Mouse (Mus musculus) liver, embryonic 14.5 days (tissue): Measurements from ENCODE around the gene Iqcf3. TPM values are rescaled to one million over a fixed set of nuclear protein-coding genes. Genes with fewer than 3 reads are reported as not detected.

ENCODE experiments used
- ATAC-seq: fragments of 200-750 bp; cut with Nextera tagmentation; 2 replicates; pipeline ENCODE4 v1.8.0; 2017; ENCODE audit warnings: moderate number of reproducible peaks, mild to moderate bottlenecking, moderate library complexity; ENCODE audit not compliant: insufficient read depth
- DNase-seq, 3 experiments: peaks; one replicate each; pipeline ENCODE4 v3.0.0-alpha.2; 2012 to 2013; ENCODE audit warnings: low read depth in 3 of 3, low spot score in 3 of 3
- H3K27ac ChIP-seq: fragments of 300-500 bp; sonication (generic); 2 replicates; pipeline ENCODE4 v1.5.1; 2014; ENCODE audit warnings: moderate library complexity, mild to moderate bottlenecking, control low read depth, inconsistent platforms
- H3K27me3 ChIP-seq: fragments of 300-500 bp; sonication (generic); 2 replicates; pipeline ENCODE4 v1.6.1; 2014; ENCODE audit warnings: mild to moderate bottlenecking, low read length, moderate library complexity; ENCODE audit not compliant: control insufficient read depth, insufficient read depth
- H3K36me3 ChIP-seq: fragments of 300-500 bp; sonication (generic); replicated peaks from 2 replicates; pipeline ENCODE4 v1.6.1; 2014; ENCODE audit warnings: low read depth; ENCODE audit not compliant: control insufficient read depth, insufficient read depth
- H3K4me1 ChIP-seq, 2 experiments: fragments of 200-500 bp in 1 of 2; fragments of 300-500 bp in 1 of 2; sonication (generic) in 1 of 2; replicated peaks; 2 replicates each; pipeline ENCODE4 v1.6.1; 2012 to 2014; ENCODE audit warnings: antibody characterized with exemption in 1 of 2, inconsistent platforms in 1 of 2, low read length in 1 of 2; ENCODE audit not compliant: control insufficient read depth in 2 of 2, insufficient read depth in 2 of 2
- H3K4me2 ChIP-seq: fragments of 300-500 bp; sonication (generic); 2 replicates; pipeline ENCODE4 v1.6.1; 2014; ENCODE audit warnings: low read depth, mild to moderate bottlenecking, control low read depth, moderate library complexity
- H3K4me3 ChIP-seq, 2 experiments: fragments of 200-500 bp in 1 of 2; fragments of 300-500 bp in 1 of 2; sonication (generic) in 1 of 2; 2 replicates each; pipeline ENCODE4 v1.5.1; 2012 to 2014; ENCODE audit warnings: low read depth in 2 of 2, low read length in 2 of 2, mild to moderate bottlenecking in 2 of 2, control low read depth in 1 of 2, inconsistent platforms in 1 of 2, moderate library complexity in 1 of 2; ENCODE audit not compliant: insufficient read depth in 1 of 2
- H3K9ac ChIP-seq: fragments of 300-500 bp; sonication (generic); replicated peaks from 2 replicates; pipeline ENCODE4 v1.6.1; 2014; ENCODE audit warnings: mild to moderate bottlenecking, control low read depth, moderate library complexity
- H3K9me3 ChIP-seq: fragments of 300-500 bp; sonication (generic); 2 replicates; pipeline ENCODE4 v1.6.1; 2016; ENCODE audit warnings: low read length, mixed read lengths; ENCODE audit not compliant: control insufficient read depth
- CTCF ChIP-seq: IDR thresholded peaks from 2 replicates; pipeline ENCODE4 v1.5.1; 2016; ENCODE audit warnings: antibody characterized with exemption, low read depth, control low read depth
- EP300 ChIP-seq: IDR thresholded peaks from 2 replicates; pipeline ENCODE4 v1.6.1; 2016; ENCODE audit warnings: antibody characterized with exemption, low read depth
- WGBS: fragments of 180-500 bp; shearing (Covaris S2); extraction: QIAGEN DNeasy Blood & Tissue Kit; methylation state at CpG from one replicate; pipeline ENCODE4 v1.1.7; 2014; ENCODE audit not compliant: insufficient replicate concordance; 5-methylcytosine and 5-hydroxymethylcytosine counted together
- polyA plus RNA-seq, 2 experiments: library from polyadenylated mRNA; depleted of rRNA in 1 of 2; stranded (reverse) in 1 of 2; unstranded in 1 of 2; fragments of >200 nt; fragmentation: Nextera tagmentation in 1 of 2; extraction: Ambion mirVana in 1 of 2; gene quantifications; 2 replicates each; pipeline versions ENCODE4 v1.2.1 to v1.2.3; 2012 to 2014

Iqcf3 gene
- polyA plus RNA-seq, 2 experiments: not detected

GRCm38 (mm10) chr9:106470991-106471750 is 90.3 kb downstream of the Iqcf3 start:
- Histone ChIP-seq H3K9ac (no peak overlapping the region), H3K9me3 (no peaks in the 10 kb centered on the region), H3K4me2 (0 out of 2 replicates have a peak overlapping the region, but pooled peaks have one; percentile 6), H3K36me3 (no peaks in the 10 kb centered on the region), H3K4me3 (no peak overlapping the region), H3K27me3 (peaks cover under 1% of the 10 kb centered on the region), H3K27ac (no peak overlapping the region), H3K4me1 (peaks cover 0 to under 1% of the 10 kb centered on the region in 2 experiments; a peak in 1 of 4 replicates)
- ATAC-seq (no peak), DNase-seq (no peak)
- no peak for TF ChIP-seq EP300
- no peak for TF ChIP-seq CTCF
- WGBS: 63% methylated on average over 14 of the region's 14 CpGs

GRCm38 (mm10) chr9:106469776-106470175 is 91.7 kb downstream of the Iqcf3 start:
- Histone ChIP-seq H3K9ac (no peak overlapping the region), H3K4me3 (no peak overlapping the region), H3K36me3 (no peaks in the 10 kb centered on the region), H3K9me3 (no peaks in the 10 kb centered on the region), H3K4me1 (no peaks in the 10 kb centered on the region), H3K27me3 (peaks cover 15% of the 10 kb centered on the region), H3K27ac (no peak overlapping the region), H3K4me2 (no peak overlapping the region)
- WGBS: 35% methylated on average over 9 of the region's 9 CpGs
- ATAC-seq (no peak), DNase-seq (no peak)
- TF ChIP-seq CTCF (no peak), EP300 (no peak)

GRCm38 (mm10) chr9:106469317-106469716 is 92.1 kb downstream of the Iqcf3 start:
- Histone ChIP-seq H3K27ac (no peak overlapping the region), H3K9ac (no peak overlapping the region), H3K9me3 (no peaks in the 10 kb centered on the region), H3K4me1 (no peaks in the 10 kb centered on the region), H3K27me3 (peaks cover 19% of the 10 kb centered on the region), H3K4me3 (no peak overlapping the region), H3K4me2 (no peak overlapping the region), H3K36me3 (no peaks in the 10 kb centered on the region)
- 0 out of 2 replicates have a peak, but pooled peaks have one; percentile 13 for TF ChIP-seq CTCF
- TF ChIP-seq EP300: no peak
- whole genome bisulfite sequencing: 31% methylated on average over 6 of the region's 6 CpGs
- ATAC-seq: no peak
- no peak for DNase-seq

- DNase-seq (no peak), ATAC-seq (no peak)
- H3K4me2 ChIP-seq: no peak overlapping the region
- H3K4me1 ChIP-seq: no peaks in the 10 kb centered on the region
- TF ChIP-seq CTCF (no peak), EP300 (no peak)
- no peak overlapping the region for H3K4me3 ChIP-seq
- H3K27me3 ChIP-seq: peaks cover 20% of the 10 kb centered on the region
- H3K9ac ChIP-seq: no peak overlapping the region
- WGBS: 68% methylated on average over 7 of the region's 7 CpGs
- H3K27ac ChIP-seq: no peak overlapping the region
- H3K9me3 ChIP-seq: no peaks in the 10 kb centered on the region
- H3K36me3 ChIP-seq: no peaks in the 10 kb centered on the region
Measured at GRCm38 (mm10) chr9:106467746-106468145, 93.7 kb downstream of the Iqcf3 start.

GRCm38 (mm10) chr9:106466721-106467120 is 94.7 kb downstream of the Iqcf3 start:
- ATAC-seq: no peak

More at GRCm38 (mm10) chr9:106466721-106467120, 94.7 kb downstream of the Iqcf3 start:
- Histone ChIP-seq H3K4me1 (no peaks in the 10 kb centered on the region), H3K9me3 (no peaks in the 10 kb centered on the region), H3K27ac (no peak overlapping the region), H3K4me3 (no peak overlapping the region), H3K9ac (no peak overlapping the region), H3K4me2 (no peak overlapping the region), H3K36me3 (no peaks in the 10 kb centered on the region), H3K27me3 (peaks cover 20% of the 10 kb centered on the region)
- DNase-seq: no peak
- TF ChIP-seq EP300: no peak
- TF ChIP-seq CTCF: no peak
- 58% methylated on average over 6 of the region's 6 CpGs for WGBS
